Mouse (Mus musculus): ENCODE results near the gene Ccdc124.

The Ccdc124 gene

DNA sequence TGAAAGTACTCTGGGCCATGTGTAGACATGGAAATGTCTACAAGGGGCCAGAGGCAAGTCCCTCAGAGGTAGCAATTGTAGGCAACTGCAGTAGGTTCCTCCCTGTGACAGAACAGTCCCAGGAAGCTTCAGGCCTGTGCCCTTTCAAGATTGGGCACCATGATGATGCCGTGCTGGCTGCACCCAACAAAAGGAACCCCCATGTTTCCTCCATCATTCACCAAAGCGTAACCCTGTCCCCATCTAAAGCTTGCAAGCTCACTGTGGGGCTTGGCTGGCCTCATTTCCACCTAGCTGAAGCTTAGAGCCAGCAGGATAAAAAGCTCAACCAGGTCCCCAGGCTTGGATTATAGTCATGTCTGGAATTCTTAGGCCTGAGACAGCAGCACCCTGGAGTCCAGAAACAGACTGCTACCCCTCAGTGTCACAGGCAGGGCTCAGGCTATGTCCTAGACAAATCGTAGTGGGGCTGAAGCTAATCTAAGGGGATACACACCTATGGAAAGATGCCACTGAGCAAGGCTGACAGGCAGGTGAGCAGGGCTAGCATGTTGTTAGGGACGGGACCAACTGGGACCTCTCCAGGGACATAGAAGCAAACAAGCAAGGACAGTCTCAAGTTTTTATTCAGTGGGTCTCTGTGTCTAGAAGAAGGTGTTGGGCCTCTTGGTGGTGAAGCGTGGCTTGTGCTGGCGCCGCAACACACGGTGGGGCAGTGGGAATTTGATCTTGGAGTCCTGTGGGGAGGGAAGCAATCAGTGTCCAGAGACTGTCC, 21.2 kb upstream of the Ccdc124 start:
- DNase-seq = no peak

DNA sequence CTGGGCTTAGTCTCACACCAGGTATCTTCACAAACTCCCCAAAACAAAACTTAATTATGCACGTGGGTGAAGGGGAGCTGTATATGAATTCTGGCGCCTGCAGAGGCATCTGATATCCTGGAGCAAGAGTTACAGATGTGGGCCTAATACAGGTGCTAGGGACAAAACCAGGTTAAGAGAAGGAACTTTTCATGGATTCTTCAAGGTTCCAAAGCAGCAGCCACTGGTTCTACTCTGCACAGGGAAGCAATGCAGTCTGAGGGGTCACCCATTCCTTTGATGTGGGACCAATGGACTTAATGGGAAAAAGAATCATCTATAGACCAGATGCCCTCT, 20.6 kb upstream of the Ccdc124 start:
- no peak for DNase-seq

DNA sequence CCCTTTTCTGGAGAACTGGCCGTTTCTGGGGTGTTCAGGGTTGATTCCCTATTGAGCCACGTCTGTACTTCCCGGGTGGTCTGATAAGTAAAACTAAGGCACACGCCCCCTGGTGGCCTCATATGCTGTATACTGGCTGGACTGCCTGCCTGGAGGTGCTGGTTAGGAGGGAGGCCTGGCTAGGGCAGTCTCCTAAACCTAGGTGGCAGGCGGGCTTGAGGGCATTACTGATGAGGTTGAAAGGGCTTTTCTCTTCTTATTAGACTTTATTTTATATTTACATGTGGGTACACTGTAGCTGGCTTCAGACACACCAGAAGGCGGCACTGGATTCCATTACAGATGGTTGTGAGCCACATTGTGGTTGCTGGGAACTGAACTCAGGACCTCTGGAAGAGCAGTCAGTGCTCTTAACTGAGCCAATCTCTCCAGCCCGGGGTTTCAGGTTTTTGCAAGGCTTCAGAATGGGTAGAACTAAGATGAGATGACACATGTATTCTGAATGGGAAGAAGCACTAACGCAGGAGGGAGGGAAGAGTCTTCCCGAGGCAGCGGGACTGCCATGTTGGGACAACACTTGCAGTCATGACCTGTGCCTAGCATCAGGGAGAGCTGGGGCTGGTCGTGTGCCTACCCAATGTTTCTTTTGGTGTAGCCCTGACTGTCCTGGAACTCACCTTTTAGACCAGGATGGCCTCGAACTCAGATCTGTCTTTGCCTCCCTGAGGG, 20.1 kb upstream of the Ccdc124 start:
- DNase-seq = peak; percentile 91

DNA sequence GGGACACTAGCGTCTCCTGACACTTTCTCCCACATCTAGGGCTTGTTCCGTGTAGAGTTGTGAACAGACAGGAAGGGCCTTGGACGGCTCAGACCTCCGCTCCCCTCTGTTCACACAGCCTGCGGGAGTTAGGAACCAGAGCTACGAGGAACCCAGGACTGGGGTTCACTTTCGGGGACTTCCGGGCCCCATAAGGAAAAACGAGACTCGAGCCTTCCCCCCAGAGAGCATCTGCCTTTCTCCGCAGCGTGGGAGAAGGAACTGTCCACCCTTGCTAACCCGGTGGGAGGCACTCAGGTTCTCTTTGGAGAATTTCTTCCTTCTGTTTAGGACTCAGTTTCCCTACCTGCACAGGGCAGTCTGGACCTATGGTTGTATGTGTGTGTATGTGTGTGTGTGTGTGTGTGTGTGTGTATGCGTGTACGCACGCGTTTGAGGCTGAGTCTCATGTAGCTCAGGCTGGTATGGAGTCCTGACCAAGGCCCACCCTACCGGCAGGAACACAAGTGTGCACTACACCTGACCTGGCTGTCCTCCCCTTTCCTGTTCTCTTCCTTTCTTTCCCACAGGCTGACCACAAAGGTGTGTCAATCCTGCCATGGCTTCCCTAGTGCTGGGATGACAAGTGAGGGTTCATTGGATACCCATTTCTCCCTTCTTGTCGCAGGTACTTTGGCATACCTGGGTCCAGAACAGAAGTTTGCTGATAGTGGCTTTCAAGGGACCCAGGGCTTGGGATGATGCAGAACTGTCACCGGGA, 19.3 kb upstream of the Ccdc124 start:
- DNase-seq = no peak

DNA sequence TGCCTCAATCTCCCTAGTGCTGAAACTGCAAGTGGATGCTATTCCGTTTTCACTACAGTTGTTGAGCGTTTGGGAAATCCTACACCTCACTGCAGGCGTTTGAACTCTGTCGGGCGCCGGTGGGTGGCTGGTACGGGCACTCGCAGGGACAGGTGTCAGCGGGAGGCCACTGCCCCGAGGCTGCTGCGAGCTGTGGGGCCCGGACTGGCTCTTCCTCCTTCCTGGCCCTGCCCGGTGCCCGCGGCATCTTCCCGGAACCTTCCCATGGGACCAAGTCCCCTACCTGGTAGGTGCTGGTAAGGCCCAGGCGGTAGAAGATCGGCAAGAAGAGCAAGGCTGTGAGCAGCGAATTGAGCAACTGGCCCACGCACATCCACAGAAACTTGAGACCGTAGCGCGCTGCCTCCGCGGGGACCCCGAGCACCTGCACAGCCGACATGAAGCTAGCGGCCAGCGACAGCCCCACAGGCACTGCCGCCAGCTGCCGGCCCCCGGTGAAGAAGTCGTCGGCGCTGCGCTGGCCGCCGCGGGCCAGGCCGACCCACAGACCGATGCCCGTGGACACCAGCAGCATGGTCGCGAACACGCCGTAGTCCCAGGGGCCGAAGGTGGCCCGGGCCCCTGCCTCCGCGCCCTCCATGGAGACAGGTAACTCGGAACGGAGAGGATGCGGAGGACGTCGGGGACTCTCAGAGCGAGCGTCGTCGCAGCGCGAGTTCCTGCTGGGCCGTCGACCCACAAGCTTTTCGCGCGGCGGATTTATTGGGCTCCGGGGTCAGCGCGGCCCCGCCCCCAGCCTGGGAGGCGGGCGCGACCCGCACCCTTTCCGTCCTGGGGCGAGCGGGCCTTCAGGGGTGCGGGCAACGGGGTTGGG, 18.5 kb upstream of the Ccdc124 start, which contains the start of gene Slc5a5:
Slc5a5 (minus strand) TSS at position 736 of the 874 bp plus-strand sequence.
- no peak for DNase-seq

DNA sequence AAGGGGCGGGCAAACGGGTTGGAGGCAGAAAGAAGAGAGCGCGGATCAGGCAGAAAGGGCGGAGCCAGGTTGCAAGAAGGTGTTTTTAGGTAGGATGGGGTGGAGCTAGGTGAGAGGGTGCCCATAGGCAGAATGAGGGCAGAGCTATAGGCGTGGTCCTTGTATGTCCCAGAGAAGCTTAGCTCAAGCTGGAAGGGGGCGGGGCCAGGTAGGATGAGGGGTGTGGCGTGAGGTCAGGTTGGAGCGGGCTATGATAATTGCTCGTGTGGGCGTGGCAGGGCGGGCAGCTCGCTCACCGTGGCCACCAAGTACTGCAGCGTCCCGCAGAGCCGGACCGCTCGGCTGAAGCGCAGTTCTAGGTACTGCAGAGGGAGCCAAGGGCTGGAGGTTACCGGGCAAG, 17.6 kb upstream of the Ccdc124 start:
- DNase-seq = peak; percentile 71

DNA sequence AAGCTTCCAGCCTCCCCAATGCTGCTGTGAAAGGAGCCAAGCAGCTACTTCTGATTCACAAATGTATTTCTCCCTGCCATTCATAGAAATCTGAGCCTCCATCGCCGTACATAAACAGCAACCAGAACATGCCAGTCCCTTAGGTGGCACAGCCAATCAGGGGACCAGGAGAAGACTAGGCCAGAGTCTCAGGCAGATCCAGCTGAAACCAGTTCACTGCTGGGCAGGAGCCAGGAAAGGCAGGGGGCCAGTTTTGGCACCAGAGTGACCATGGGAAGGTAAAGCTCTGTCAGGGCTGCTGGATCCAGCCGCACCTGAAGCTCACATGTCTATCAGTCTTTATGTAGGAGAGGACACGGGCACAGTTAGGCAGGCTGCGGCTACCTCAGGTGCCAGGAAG, 16.9 kb upstream of the Ccdc124 start:
- DNase-seq = no peak

DNA sequence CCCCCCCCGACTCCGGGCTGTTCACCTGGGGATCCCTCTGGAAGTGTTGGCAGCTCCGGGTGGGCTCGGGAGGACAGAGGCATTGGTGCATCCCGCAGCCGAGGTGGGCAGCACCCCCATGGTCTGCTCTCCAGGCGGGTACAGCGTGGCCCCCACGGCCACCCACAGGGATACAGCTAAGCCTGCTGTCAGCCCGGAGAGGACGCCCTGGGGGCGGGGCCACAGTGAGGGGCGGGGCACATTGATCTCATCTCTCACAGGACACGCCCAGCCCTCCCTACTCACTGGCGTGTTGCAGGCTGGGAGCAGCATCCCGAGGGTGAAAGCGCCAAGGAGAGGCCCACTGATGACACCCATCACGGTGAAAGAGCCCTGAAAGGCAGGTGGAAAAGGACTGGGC, 13.9 kb upstream of the Ccdc124 start:
- no peak for DNase-seq

DNA sequence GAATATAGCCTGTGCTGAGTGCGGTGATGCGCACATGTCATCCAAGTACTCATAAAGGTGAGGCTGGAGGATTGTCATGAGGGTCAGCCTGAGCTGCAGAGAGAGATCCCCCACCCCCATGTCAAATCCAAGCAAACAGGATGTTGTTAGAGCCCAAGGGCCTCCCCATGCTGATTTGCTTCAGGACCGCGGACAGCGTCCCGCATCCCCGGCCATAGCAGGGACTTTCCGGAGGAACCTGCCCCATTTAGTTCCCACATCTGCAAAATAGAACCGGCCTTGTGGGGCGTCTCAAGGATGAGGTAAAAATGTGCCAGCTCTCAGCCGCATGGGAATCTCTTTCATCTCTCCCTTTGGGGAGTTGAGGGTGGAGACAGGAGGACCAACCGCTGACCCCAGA, 11.9 kb upstream of the Ccdc124 start:
- DNase-seq = peak; percentile 81

DNA sequence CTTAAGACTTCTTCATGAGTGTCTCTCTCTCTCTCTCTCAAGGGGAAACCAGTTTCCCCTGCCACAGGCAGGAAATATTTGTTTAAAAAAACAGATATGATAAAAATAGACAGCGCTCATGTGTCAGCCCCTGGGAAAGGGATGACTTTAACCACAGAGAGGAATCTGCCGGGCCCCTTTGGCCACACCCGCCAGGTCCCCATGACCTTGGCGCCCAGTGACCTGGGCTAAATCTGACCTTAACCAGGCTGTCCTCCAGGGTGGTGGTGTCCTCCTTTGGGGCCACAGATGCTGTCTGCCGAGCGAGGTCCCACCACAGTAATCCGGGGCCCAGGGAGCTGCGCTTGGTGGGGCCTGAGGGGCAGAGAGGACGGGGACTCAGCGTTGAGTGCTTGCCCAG, 10.9 kb upstream of the Ccdc124 start:
- DNase-seq = no peak

DNA sequence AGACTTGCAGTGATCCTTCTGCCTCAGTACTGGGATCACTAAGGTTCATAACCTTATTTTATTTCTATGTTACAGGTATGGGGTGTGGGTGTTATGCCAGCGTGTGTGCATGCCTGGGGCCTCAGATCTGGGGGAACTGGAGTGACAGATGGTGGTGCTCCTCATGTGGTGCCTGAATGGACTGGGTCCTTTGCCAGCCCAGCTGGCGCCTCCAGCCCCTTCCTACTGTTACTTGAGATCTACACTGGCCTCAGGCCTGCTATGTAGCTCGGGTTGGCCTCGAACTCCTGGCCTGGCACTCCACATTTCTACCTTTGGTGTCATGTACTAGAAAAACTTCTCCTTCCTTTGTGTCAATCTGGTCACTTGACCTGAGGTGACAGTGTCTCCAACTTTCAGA, 10.5 kb upstream of the Ccdc124 start:
- no peak for DNase-seq

DNA sequence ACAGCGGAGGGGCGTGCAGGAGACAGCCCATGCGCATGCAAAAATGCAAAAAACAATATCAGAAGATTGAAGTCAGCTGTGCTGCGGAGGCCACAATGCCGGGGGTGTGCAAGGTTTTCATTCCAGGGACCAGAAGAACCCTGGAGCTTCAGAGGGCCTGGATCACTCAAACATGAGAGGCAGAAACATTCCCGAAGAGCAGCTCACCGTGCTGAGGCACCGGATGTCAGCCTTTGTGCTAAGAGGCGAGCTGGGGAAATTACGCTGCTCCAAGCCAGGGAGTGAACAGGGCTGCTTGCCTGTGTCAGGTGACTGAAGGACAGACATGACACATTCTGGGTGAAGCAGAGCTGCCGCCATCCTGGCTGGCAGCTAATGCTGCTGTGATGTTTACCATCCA, 6.8 kb upstream of the Ccdc124 start:
- no peak for DNase-seq

DNA sequence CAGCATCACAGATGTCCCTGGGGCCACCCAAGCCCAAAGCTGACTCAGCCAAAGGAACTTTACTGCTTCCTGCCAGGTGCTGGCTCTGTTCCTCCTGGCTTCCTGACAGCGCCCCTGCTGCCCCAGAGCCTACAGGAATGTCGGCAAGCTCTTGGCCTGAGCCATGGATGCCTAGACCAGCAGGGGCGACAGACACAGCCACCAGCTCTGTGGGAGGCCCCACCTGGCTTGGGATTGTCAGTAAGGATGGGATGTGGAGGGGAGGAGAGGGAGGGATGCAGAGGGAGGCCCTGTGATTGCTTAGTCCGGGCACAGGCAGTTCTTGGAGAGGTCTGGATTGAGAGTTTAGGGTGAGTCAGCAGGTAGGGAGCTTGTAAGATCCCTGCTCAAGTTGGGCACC, 6.4 kb upstream of the Ccdc124 start:
- peak; percentile 66 for DNase-seq

DNA sequence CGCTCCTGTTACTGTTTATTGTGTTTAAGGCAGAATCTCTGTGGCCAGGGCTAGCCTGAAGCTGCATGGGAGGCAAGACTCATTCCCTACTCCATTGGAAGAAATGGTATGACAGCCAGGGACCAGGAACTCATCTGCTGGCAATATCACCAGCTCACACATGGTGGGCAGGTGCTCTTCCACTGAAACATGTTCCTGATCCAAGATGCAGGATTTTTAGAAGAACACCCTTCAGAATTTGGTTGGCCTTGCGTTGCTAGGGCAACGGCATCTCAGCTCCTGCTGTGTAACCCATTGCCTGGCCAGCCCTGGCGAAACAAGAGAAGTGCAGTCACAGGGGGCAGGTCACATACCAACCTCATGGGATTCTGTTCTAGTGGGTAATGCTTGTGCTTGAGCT, 5.8 kb upstream of the Ccdc124 start:
- DNase-seq = no peak

DNA sequence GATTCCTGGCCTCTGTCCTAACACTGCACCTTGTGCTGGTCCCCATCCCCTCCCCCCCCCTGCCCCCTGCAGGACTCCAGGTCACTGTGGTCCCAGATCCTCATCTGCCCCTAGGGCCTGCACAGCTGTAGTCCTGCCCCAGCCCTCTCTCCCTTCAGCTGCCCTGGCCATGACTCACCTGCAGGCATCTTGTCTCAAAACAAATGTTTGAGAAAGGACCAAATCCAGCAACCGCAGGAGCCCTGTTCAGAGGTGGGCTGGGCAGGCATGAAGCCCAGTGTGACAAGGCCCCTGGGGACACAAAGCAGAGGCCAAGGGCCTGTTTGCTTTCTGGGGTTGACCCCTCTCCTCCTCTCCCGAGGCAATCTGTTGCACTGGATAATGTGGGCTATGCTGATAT, 4.4 kb upstream of the Ccdc124 start:
- DNase-seq = no peak

DNA sequence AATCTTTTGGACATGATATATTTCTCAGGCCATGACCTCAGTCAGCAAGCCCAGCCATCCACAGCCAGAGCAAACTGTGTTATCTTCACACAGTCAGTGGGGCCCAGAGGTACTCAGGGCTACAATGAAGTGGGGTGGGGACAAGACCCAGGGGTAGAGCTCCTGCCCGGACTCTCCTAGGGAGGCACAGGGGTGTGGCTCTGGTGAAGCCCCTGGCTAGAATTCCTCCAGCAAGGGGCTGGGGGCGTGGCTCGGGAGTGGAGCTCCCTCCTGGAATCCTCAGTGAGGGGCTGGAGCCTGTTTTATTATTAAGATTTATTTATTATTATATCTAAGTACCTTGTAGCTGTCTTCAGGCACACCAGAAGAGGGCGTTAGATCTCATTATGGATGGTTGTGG, 2.6 kb upstream of the Ccdc124 start:
- DNase-seq = no peak

DNA sequence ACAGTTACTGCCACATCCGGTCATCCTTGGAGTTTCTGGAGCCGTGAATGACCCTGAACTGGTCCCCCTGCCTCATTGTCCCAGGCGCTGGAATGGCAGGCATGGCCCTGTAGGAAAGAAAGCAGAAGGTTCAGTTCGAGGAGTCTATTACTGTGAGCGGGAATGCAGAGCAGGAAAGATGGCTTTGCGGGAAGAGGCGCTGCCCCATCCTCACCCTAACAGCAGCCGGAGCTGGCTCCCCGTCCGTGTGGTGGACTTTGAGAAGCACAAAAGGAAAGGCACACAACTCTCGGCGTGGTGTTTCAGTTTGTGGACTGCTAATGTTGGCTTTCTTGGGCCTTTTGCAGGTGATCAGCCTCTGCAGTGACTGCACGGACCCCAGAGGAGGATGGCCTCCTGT, 706 bp upstream of the Ccdc124 start:
- no peak for DNase-seq

DNA sequence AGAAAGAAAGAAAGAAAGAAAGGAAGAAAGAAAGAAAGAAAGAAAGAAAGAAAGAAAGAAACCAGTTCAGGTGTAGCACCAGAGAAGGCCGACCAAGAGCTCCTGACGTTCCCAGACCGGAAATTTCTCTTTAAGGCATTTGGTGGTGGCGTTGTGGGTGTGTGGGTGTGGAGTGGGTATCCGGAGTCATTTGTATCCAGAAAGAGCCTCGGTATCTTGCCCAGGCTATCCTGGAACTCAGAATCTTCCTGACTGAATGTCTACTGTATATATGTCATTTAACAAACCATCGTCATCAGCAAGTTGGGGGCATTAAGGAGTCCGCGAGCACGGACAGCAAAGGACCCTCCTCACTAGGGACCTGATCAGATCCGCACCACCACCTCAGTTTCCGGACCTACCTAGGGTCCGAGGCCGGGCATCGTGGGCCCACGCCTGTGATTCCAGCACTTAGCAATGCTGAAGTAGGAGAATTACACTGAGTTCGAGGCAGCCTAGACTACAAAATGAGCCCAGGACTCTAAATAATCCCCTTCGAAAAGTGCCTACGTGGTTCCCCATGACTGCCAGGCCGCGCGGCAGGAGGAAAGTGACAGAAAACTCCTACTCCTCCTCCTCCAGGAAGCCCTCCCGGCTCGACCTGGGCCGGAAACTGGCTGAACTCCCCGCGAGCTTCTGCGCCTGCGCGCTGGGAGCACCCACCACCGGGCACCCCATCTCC, 932 bp downstream of the Ccdc124 start:
- peak; percentile 26 for DNase-seq

DNA sequence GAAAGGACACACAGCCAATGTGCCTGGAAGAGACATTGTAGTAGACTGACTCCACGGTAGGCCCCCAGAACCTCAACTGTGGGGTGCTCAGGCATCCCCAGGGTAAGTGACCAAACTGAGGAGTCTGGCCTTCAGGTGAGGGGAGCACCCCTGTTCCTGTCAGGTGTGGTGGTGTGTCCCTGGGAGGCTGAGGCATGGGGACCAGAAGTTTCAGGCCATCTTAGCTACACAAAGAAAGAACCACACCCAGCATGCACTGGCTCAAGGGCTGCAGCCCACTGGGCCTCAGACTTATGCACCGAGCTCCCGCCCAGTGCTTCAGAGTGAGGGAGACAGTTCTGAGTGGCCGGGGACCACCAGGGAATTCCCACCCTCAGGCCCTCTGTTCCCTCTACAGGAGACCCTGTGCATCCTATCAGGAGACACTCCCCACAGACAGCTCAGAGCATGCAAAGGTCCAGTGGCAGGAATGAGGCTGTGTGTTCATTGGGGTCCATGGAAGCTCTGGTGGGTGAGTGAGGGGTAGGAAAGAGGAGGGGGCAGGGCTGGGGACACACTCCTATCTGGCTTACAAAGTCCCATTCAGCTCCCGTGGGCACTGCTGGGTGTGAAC, 2.4 kb downstream of the Ccdc124 start:
- DNase-seq = no peak

DNA sequence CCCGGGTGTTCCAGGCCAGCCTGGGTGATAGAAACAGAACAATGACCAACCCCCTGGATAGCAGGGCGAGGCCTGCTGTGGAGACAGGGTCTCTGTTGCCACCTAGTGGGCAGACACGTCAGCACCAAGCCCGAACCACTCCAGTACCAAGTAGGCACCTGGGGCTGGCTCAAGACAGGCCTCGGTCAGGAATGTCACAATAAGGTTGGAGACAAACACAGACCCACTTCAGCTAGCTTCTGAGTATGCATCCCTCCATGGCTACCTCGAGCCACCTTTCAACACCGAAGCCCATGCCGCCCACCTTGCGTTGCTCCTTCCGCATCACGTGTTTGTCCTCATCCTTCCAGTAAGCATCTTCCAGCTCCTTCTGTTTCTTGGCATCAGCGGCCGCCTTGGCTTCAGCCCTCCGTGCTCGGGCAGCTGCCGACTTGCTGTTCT, 4.1 kb downstream of the Ccdc124 start:
- DNase-seq = peak; percentile 90

DNA sequence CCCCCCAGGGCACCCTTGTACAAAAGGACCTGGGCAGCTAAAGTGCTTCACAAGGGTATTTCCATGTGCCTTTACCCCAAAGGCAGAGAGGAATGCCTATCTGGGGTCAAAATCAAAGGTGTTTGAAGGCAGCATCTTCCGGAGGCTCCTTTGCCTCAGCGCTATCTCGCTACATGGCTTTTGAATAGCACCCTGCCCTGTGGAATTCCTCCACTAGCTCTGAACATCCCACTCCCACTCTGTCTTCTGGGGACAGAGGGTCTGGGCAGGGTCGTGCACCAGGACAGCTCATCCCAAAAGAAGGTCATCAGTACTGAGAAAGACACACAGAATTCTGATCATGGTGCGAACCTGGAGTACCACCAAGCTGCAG, 4.5 kb downstream of the Ccdc124 start:
- no peak for DNase-seq
